Mouse (Mus musculus) stomach, embryonic 16.5 days (tissue): ENCODE measurements around the gene March2. TPM values are rescaled to one million over a fixed set of nuclear protein-coding genes. Genes with fewer than 3 reads are reported as not detected.
"Not testable (repeated sequence)": the region's sequence is repeated elsewhere in the genome, so short reads cannot be mapped to it uniquely, and the experiment has no call there.

Experiments used
- ATAC-seq: fragments of 200-750 bp; cut with Nextera tagmentation; 2 replicates; pipeline ENCODE4 v1.8.0; 2017; ENCODE audit warnings: moderate number of reproducible peaks, moderate TSS enrichment; ENCODE audit not compliant: insufficient read depth, low FRiP score
- H3K27ac ChIP-seq: fragments of 300-500 bp; sonication (generic); 2 replicates; pipeline ENCODE4 v1.5.1; 2014; ENCODE audit warnings: low read length
- H3K27me3 ChIP-seq: fragments of 300-500 bp; sonication (generic); 2 replicates; pipeline ENCODE4 v1.6.1; 2014; ENCODE audit warnings: low read length, control low read depth, mixed read lengths; ENCODE audit not compliant: control insufficient read depth, insufficient read depth
- H3K36me3 ChIP-seq: fragments of 300-500 bp; sonication (generic); 2 replicates; pipeline ENCODE4 v1.6.1; 2014; ENCODE audit warnings: low read length; ENCODE audit not compliant: control insufficient read depth, insufficient read depth
- H3K4me1 ChIP-seq: fragments of 300-500 bp; sonication (generic); 2 replicates; pipeline ENCODE4 v1.6.1; 2014; ENCODE audit warnings: low read length, control low read depth, mixed read lengths; ENCODE audit not compliant: control insufficient read depth, insufficient read depth
- H3K4me2 ChIP-seq: fragments of 300-500 bp; sonication (generic); 2 replicates; pipeline ENCODE4 v1.6.1; 2014; ENCODE audit warnings: low read depth, low read length, mixed read lengths
- H3K4me3 ChIP-seq: fragments of 300-500 bp; sonication (generic); replicated peaks from 2 replicates; pipeline ENCODE4 v1.5.1; 2014; ENCODE audit warnings: mild to moderate bottlenecking, low read length
- H3K9ac ChIP-seq: fragments of 300-500 bp; sonication (generic); 2 replicates; pipeline ENCODE4 v1.6.1; 2014; ENCODE audit warnings: low read length
- H3K9me3 ChIP-seq: fragments of 300-500 bp; sonication (generic); replicated peaks from 2 replicates; pipeline ENCODE4 v1.6.1; 2016; ENCODE audit warnings: low read length, control low read depth; ENCODE audit not compliant: control insufficient read depth
- WGBS: fragments of 180-500 bp; shearing (Covaris S2); extraction: QIAGEN DNeasy Blood & Tissue Kit; methylation state at CpG from one replicate; pipeline ENCODE4 v1.1.7; 2014; 5-methylcytosine and 5-hydroxymethylcytosine counted together
- polyA plus RNA-seq: library from polyadenylated mRNA; unstranded; fragments of >200 nt; fragmentation: Nextera tagmentation; extraction: Ambion mirVana; gene quantifications from 2 replicates; pipeline ENCODE4 v1.2.1, GENCODE M21; 2015

Gene March2
- polyA plus RNA-seq, 1 experiment from 2014 or later, result 58.8 TPM

DNA sequence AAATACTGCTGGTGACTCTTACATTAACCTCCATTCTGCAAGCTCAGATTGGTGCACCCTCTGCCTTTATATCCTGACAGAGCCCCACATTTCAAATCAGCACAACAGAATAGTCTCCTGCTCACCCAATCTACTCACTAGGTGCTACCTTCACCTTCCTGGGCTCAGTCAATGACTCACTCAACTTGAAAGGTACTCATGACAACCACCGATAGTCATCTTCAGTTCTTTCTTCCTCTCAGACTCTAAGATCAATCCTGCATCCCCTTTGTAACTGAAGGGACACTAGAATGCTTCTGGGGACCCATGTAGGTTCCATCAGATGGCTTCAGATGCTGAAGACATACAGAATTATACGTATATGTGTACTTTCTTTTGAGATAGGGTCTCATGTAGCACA is 33.8 kb upstream of the March2 start:
- 94% methylated on average over 2 of the region's 2 CpGs for WGBS
- Histone ChIP-seq H3K36me3 (peaks cover 12% of the 10 kb centered on the region), H3K9ac (no peak overlapping the region), H3K27me3 (no peaks in the 10 kb centered on the region), H3K4me3 (no peak overlapping the region), H3K9me3 (no peaks in the 10 kb centered on the region), H3K27ac (no peak overlapping the region), H3K4me1 (peaks cover 25% of the 10 kb centered on the region), H3K4me2 (no peak overlapping the region)
- no peak for ATAC-seq

- no peaks in the 10 kb centered on the region for H3K27me3 ChIP-seq
- H3K27ac ChIP-seq, result no peak overlapping the region
- peaks cover 14% of the 10 kb centered on the region for H3K4me1 ChIP-seq
Observed at GRCm38 (mm10) chr17:33751181-33751580, 32.7 kb upstream of the March2 start.

DNA sequence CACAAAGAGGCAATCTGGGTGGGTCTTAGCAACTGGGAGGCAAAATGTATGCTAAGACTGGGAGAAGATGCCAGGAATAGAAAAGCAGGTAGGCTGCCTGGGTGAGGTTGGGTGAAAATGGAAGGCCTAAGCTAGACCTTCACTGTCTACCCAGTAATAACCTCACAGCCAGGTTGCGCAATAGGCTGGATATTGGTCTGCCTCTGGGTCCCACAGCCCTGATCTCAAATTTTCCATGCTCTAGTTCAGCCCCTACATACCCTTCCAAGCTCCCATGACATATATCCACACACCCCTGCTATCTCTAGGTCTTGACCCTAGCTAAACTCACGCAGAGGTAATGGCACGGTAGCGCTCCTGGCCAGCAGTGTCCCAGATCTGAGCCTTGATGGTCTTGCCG is 31.0 kb upstream of the March2 start:
- peaks cover 12% of the 10 kb centered on the region for H3K36me3 ChIP-seq

More at GRCm38 (mm10) chr17:33751181-33751580, 32.7 kb upstream of the March2 start:
- no peak overlapping the region for H3K4me2 ChIP-seq
- ATAC-seq, result no peak
- no peak overlapping the region for H3K9ac ChIP-seq
- H3K9me3 ChIP-seq, result no peaks in the 10 kb centered on the region
- H3K36me3 ChIP-seq, result peaks cover 12% of the 10 kb centered on the region
- no peak overlapping the region for H3K4me3 ChIP-seq

DNA sequence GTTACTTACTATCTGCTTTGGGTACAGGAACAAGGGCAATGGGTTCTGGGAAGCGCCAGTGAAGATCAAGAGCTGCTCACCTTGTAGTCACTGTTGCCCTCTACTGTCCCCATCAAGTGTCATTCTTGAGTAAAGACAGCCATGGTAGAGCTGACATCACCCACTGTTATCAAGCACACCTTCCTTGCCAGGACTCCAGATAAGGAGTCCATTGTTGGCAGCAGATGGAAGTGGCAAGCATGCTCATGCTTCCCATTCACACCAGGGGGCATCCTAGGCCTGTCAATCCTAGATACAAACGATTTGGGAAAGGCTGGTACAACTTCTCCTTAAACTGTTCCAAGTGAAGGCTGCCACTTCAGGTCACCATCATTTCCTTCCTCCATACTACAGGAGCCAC is 27.5 kb upstream of the March2 start:
- H3K9me3 ChIP-seq, result no peaks in the 10 kb centered on the region; the same call in 1 of the 2 replicates
- H3K4me2 ChIP-seq, result no peak overlapping the region
- 64% methylated on average over 2 of the region's 2 CpGs for WGBS
- no peaks in the 10 kb centered on the region for H3K4me1 ChIP-seq
- H3K4me3 ChIP-seq, result no peak overlapping the region
- H3K9ac ChIP-seq, result no peak overlapping the region
- no peaks in the 10 kb centered on the region for H3K27me3 ChIP-seq
- peaks cover 12% of the 10 kb centered on the region for H3K36me3 ChIP-seq
- H3K27ac ChIP-seq, result no peak overlapping the region
- ATAC-seq, result peak; percentile 57

More for the DNA sequence above, 31.0 kb upstream of the March2 start:
- no peak overlapping the region for H3K4me2 ChIP-seq
- no peaks in the 10 kb centered on the region for H3K4me1 ChIP-seq
- no peak for ATAC-seq
- no peak overlapping the region for H3K9ac ChIP-seq
- no peak overlapping the region for H3K27ac ChIP-seq
- H3K4me3 ChIP-seq, result no peak overlapping the region
- WGBS, result 91% methylated on average over 5 of the region's 5 CpGs
- H3K27me3 ChIP-seq, result no peaks in the 10 kb centered on the region
- no peaks in the 10 kb centered on the region for H3K9me3 ChIP-seq

- 57% methylated on average over 5 of the region's 5 CpGs for WGBS
- H3K4me3 ChIP-seq, result no peak overlapping the region
- peaks cover 12% of the 10 kb centered on the region for H3K36me3 ChIP-seq
- H3K4me2 ChIP-seq, result no peak overlapping the region
- no peak overlapping the region for H3K27ac ChIP-seq
- H3K9ac ChIP-seq, result no peak overlapping the region
- no peaks in the 10 kb centered on the region; the same call in 1 of the 2 replicates for H3K9me3 ChIP-seq
- H3K27me3 ChIP-seq, result no peaks in the 10 kb centered on the region
- ATAC-seq, result no peak
- no peaks in the 10 kb centered on the region for H3K4me1 ChIP-seq
Observed at GRCm38 (mm10) chr17:33744686-33745384, 26.4 kb upstream of the March2 start.

GRCm38 (mm10) chr17:33742420-33742819 is 23.9 kb upstream of the March2 start:
- H3K4me2 ChIP-seq, result no peak overlapping the region
- no peak overlapping the region for H3K4me3 ChIP-seq
- H3K9me3 ChIP-seq, result no peaks in the 10 kb centered on the region; the same call in 1 of the 2 replicates
- no peak overlapping the region for H3K9ac ChIP-seq
- ATAC-seq, result no peak
- no peaks in the 10 kb centered on the region for H3K4me1 ChIP-seq
- H3K27me3 ChIP-seq, result no peaks in the 10 kb centered on the region
- 86% methylated on average over 1 of the region's 1 CpGs for WGBS
- no peaks in the 10 kb centered on the region for H3K36me3 ChIP-seq
- no peak overlapping the region for H3K27ac ChIP-seq

GRCm38 (mm10) chr17:33733526-33733925 is 15.1 kb upstream of the March2 start:
- H3K4me2 ChIP-seq, H3K4me1 ChIP-seq, H3K27ac ChIP-seq, ATAC-seq, H3K9ac ChIP-seq, H3K36me3 ChIP-seq, H3K27me3 ChIP-seq, H3K9me3 ChIP-seq, H3K4me3 ChIP-seq: not testable (repeated sequence)
- 69% methylated on average over 10 of the region's 10 CpGs for WGBS

GRCm38 (mm10) chr17:33732556-33733083 is 14.2 kb upstream of the March2 start:
- ATAC-seq, H3K27me3 ChIP-seq, H3K4me3 ChIP-seq, H3K9me3 ChIP-seq, H3K4me1 ChIP-seq, H3K27ac ChIP-seq, H3K36me3 ChIP-seq, H3K4me2 ChIP-seq, H3K9ac ChIP-seq: not testable (repeated sequence)
- 42% methylated on average over 9 of the region's 9 CpGs for WGBS

DNA sequence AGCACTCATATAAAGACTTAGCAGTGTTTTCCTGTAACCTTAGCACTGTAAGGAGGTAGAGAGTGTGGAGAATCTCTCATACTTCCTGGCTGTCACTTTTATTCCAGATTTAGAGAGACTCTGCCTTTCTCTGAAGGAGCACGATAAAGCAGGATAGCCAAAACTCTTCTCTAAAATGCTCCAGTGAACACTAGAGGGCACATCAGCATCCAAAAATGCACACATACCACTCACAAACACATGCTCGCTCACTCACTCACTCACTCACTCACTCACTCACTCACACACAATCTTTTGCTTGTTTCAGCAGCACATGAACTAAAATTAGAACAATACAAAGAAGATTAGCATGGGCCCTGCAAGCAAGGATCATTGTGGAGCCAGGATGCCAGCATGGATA is 10.7 kb upstream of the March2 start:
- ATAC-seq, result no peak
- no peak overlapping the region for H3K4me3 ChIP-seq
- no peaks in the 10 kb centered on the region for H3K36me3 ChIP-seq
- H3K9me3 ChIP-seq, result no peaks in the 10 kb centered on the region
- H3K4me2 ChIP-seq, result no peak overlapping the region
- no peak overlapping the region for H3K27ac ChIP-seq
- H3K4me1 ChIP-seq, result no peaks in the 10 kb centered on the region
- 66% methylated on average over 2 of the region's 2 CpGs for WGBS
- H3K27me3 ChIP-seq, result no peaks in the 10 kb centered on the region
- H3K9ac ChIP-seq, result no peak overlapping the region
